Mouse (Mus musculus) frontal cortex, adult (tissue): ENCODE data around the gene Cbr3.
A peak's percentile ranks its signal among the peaks of the same experiment; 100 is the strongest.

ENCODE experiments used
- ATAC-seq: cut with Nextera tagmentation; 2 replicates; pipeline ENCODE4 v1.9.2; 2017; ENCODE audit warnings: mild to moderate bottlenecking, moderate library complexity, mixed read lengths; ENCODE audit not compliant: low TSS enrichment

Gene Cbr3

DNA sequence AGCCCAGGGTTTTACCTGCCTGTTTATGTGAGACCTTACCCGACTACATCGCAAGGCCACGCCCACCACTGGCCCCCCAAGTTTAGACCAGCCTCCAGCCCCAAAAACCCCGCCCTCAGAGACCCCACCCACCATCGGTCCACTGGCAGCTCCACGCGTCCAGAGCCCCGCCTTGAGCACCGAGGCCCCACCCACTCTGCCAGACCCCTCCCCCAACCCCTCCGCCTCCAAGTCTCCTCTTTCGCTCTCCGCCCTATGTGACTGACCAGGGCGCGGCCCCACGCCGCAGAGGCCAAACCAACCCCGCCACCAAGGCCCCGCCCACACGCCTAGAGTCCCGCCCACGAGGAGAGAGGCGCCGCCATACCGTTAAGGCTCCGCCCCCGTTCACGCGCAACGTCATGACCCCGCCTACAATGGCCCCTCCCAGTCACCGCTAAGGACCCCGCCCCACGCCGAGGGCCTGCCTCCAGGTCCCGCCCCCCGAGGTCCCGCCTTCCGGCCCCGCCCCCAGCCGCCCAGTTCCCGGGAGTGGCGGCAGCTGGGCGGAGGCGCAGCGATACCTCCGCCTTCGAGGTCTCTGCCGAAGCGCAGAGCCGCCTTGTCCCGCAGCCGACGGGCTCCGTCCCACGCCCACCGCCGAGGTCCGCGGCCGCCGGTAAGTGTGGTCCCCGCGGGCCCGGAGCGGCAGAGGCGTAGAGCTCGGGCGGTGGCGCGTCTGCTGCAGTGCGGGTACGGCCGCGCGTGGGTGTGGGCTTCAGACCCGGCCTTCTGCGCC lies 28.6 kb downstream of the Cbr3 start, which contains the start of gene Dop1b:
Dop1b (plus strand) TSS at position 494 of the 778 bp plus-strand sequence.
- peak; percentile 56 for ATAC-seq

DNA sequence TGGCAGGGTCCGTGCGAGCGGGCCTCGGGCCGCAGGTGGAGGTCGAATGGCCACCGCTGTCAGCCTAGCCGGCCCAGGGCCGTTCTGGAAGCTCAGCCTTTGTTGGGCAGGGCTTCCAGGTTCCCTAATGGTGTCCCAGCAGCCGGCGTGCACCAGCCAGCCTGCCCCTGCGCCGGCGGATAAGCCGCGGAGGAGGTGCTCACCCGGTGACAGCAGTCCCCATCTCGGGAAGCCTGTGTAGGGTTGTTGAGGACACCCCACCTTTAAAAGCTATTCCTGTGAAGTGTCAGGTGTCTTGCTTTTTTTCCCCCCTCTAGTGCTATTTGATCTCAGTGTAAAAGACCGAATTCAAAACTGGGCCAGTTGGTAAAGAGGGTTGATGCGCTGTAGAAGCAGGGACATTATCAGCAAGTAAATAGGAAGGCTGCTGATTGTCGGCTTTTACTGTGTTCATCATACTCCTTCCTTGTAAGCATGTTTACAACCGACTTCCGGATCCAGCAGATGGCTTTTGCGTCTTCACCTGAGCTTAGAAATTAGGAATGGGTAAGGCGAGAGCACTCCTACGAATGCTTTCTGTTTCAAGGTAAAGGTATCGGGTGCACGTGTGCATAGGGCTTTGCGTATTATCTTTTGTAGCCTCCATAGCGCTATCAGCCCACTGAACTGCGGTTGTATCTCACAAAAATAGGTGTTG lies 29.3 kb downstream of the Cbr3 start:
- peak; percentile 51 for ATAC-seq

DNA sequence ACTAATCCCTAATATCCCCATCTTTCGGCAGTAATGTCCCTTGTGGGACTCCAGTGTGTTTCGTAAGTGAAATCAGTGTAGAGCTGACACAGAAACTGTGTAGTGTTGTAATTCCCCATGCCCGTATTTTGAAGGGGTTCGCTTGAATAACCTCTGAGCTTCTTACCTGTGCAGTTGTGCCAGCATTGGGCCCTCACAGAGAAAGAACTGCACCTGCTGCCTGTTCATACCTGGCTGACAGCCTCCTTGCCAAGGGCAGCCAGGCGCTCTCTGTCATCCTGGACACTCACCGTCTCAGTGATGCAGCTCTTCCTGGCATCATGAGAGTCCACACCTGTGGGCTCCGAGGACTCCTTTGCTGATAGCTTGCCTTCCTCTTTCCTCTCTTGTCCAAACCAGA lies 30.0 kb downstream of the Cbr3 start:
- no peak for ATAC-seq

DNA sequence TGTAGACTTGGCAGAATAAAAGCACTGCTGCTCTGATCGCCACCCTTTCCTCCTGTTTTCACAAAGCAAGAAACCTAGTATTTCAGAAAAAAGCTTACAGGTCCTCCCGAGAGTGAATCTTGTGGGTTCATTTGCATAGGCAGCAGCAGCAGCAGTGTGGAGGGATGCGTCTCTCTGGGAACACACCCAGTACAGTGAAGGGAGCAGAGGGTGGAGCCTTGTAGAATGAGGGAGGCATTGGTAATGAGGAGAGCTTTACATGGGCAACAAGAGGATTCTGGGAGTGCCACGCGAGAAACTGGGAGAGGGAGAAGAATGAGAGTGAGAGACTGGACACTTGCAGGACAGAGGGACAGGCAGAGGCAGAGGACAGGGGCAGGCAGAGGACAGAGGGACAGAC lies 31.4 kb downstream of the Cbr3 start:
- ATAC-seq = peak; percentile 59

DNA sequence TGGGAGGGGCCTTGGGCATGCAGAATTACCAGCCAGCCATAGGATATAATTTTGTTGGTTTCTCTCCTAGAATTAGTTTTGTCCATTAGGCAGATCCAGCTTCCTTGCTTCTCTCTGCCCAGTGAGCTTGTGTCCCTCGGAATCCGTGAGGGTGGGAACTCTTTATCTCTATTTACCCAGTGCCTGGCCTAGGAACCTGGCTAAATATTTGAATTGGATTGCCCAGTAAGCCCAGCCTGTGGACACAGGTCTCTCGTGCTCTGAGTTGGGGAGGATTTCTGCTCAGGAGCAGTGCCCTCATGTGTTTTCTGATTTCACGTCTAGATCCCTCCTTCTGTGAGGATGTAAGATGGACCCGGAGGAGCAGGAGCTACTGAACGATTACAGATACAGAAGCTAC lies 32.8 kb downstream of the Cbr3 start:
- no peak for ATAC-seq

DNA sequence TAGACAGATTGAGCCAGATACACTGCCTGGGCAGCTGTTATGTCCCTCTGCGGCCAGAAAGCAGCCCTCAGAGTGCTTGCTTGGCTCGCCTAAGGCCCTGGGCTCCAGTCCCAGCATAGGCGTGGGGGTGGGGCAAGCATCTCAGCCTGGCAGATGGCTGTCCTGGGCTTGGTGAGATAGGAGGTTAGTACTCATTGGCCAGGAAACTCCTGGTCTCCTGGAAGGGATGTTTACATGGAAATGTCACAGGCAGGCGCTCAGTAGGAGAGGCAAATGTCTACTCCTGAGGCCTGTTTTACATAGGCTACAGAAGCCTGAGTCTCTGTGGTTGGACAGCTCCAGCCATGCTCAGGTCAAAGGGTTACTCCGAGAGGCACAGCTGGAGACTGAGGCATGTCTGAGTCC lies 34.3 kb downstream of the Cbr3 start:
- ATAC-seq = peak; percentile 39; the same call in 1 of the 2 replicates

DNA sequence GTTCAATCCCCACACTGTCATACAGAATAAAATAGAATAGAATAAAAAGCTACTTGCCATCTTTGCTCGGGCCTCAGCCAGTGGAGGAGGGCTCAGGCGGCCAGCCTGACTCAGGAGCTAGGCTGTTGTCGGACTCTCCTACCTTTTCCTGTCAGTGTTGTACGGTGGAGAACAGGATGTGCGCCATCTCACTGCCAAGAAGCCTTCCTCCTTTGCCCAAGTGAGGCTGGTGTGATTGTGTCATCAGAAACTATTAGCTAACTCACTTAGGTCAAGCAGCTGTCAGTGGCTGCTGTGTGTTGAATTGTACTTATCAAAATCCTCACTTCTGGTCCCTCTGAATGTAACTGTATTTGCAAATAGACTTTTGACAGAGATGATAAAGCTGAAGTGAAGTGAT lies 38.8 kb downstream of the Cbr3 start:
- ATAC-seq = no peak

DNA sequence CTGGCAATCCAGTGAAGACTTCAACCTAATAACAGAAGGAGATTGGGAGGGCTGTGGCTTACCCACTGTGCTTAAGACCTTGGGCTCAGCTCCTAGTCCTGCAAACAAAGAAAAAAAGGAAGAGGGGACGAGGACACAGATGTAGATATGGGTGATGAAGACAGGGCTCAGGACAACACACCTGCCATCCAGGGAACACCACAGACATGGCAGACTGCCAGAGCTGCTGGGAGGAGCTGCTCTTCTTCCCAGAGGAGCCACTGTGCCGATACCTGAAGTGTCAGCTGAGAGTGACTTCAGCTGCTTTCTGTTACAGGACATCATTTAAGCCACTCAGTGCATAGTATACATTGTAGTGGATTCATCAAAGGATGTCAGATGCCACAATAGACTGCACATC lies 39.5 kb downstream of the Cbr3 start:
- ATAC-seq = no peak

DNA sequence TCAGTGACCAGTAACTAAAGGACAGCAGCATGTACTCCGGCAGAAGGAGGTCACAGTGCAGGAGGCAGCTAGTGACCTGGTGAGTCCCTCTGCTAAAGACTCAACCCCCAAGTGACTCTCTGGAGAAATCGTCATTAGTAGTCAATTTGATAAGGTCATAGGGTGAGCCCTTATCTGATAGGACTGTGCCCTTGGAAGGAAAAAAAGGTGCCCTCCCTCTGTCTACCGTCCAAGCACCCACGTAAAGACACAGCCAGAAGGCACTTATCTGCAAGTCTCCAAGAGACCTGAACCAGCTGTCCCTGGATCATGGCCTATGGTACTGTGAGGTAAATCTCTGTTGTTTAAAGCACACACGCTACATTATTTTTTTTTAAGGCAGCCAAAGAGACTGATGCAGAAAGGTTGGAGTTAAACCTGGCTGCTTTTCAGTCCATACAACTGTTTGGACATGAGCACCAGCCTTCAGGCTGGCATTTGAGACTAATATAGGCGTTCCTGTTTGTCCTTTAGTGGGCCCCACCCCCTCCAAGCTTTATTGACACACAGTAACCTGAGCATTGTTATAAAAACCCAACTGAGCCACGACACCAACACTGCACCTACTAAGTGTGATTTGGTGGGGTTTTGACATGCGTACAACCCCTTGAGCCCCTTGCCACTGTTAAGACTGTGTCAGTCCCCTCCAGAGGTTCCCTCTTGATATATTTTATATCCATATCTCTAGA lies 42.6 kb downstream of the Cbr3 start:
- no peak for ATAC-seq

DNA sequence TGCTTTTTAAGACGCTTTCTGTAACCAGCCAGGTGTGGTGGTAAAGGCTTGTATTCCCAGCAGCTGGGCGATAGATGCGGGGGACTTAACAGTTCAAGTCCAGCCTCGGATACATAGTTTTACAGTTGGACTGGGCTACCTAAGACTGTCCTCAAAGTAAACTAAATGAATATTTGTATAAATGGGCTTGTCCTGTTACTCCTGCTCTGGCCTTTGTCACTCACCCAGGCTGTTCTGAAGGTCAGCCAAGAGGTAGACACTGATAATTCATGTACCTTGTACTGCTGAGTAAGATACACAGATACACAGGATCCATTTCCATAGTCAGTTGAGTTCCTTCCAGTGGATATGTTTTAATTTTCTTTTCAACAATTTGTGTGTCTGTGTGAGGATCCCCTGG lies 43.2 kb downstream of the Cbr3 start:
- ATAC-seq = no peak

DNA sequence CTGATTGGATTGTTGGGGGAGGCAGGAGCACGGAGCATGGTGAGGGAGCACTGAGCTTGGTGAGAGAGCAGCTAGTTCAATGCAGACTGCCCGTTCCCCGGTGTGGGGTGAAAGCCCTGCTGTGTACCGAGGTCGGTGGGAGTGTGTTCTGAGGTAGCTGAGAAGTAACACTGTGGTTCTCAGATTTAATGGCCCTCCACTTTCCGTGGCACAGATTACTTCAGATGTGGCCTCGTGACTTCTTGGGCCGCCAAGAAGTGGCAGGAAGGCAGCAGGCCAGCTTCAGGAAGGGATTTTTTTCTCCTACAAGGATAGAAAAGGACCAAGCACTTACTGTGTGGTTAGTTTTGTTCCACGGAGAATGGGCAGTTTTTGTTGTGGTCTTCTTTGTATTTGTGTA lies 45.7 kb downstream of the Cbr3 start:
- ATAC-seq = no peak

DNA sequence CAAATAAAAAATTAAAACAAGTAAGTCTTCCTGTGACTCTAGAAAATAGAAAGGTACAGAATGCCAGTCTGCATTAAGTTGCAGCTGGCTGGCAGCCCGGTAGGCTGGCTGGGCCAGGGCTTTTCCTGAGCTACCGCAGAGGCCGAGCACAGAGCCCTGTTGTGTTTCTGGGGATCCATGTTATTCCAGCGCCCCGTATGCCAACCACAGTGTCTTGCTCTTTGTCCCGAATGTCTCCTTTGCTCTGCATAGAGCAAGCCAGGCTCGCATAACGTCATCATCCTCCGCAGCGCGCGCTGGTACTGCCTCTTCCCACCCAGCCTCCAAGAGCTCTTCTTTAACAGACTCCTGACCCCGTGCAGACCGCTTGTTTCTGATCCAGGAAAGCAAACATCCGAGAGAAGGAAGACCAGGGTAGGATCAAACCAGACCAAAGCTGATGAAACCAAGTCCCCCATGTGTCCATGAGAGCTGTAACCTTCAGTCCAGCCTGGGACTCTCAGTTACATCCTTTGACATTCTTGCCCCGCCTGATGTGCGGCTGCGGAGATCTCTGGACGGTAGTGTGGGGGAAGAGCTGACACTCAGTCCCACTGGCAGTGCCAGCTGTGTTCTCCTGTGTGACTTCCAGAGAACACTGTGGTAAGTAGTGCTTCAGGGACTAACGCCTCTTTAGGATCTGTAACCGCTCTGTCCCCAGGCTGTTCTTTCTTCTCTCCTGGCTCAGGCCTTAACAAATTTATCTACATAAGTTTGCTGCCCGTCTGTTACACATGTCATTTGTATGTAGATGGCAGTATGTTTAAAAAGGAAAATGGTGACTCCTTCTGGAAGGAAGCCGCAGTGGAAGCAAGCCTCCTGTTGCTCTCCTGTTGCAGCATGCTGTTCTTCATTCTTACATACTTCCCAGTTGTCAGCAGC lies 47.0 kb downstream of the Cbr3 start:
- ATAC-seq = peak; percentile 68

DNA sequence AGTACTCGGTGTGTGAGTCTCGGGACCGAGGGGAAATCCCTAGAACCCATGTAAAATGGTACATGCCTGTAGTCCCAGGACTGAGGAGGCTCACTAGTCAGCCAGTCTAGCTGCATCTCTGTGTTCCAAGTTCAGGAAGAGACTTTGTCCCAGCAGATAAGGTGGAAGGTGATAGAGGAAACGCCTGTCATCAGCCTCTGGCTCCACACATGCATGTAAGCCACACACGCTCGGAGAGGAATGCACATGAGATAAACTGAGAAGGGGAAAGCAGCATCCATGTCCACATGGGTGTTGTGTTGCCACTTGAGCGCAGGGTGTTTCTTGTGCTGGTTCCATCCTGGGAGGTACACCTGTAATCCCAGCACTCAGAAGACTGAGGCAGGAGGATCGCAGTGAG lies 48.3 kb downstream of the Cbr3 start:
- no peak for ATAC-seq

DNA sequence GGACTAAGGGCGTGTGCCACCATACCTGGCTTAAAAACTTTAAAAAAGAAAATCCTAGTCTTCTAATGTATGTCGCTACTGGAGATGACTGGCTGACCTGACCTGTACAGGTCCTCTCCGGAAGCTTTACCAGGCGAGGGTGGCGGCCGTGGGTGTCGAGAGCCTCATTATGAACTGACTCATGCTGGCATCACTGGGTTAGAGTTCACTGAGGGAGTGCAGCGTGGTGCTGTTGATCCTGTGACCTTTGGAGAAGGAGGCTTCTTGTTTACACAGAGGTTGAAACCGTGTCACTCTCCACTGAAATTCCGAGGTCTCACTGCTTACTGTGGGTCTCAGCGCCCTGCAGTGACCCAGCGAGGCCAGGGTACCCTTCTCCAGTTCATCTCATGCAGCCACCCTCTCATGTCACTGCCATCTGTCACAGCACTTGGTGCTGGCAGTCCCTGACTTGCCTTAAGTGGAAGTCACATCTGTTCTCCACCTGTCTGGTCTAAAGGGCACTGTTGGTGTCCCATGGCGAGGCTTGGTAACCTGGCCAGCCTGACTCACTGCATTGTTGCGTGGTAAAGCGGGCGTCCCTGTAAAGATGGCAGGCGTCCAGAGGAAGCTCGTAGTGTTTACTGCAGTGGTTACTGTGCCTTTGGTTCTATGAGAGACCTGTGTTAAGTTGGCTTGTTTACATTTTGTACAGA lies 50.0 kb downstream of the Cbr3 start:
- ATAC-seq = no peak

DNA sequence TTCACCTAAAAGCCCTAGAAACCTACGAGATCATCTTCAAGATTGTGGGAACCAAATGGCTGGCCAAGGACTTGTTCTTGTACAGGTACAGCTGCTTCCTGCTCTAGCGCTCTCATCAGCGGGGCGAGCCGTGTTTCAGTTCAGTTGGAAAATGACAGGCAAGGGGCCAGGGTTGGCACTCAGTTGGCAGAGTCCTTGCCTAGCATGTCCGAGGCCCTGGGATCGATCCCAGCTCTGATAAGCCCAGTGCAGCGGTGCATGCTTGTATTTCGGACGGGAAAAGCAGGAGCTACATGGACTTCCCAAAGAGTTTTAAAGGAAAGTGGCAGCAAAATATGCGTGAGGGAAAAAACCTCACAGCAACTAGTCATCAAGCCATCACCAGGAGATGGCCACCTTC lies 56.2 kb downstream of the Cbr3 start:
- no peak for ATAC-seq
